Mouse (Mus musculus) layer of hippocampus, postnatal 25 days (tissue): ENCODE measurements at regions not wholly inside any gene's neighbourhood (a gene's known extent, or its start where the extent isn't known, plus 50 kb on each side); places are given as distances from the start of the nearest gene placed in this dataset.
"Not testable (repeated sequence)": the region's sequence is repeated elsewhere in the genome, so short reads cannot be mapped to it uniquely, and the experiment has no call there.

Experiments
- DNase-seq, 2 experiments: peaks; one replicate each; pipeline ENCODE4 v3.0.0; 2022; ENCODE audit warnings: mixed read lengths in 2 of 2, low spot score in 1 of 2; ENCODE audit errors: extremely low spot score in 1 of 2

DNA sequence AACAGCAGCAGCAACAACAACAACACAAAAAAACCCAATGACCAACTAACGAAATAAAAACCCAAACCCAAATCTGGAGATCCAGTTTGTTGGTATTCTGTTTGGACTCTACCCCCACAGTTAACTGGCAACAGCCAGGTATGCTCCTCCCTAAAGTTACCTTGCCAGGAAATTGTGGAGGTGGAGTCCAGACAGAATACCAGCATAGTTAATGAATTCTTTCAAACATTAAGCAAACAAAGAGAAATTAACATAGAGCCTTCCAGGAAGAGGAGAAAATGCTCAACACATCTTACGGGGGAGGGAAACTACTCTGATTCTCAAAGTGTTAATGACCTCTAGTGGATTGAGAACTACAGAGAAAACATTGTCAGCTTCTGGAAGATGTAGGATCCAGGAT, 148.3 kb upstream of the 1700012A03Rik start:
- no peak for DNase-seq

DNA sequence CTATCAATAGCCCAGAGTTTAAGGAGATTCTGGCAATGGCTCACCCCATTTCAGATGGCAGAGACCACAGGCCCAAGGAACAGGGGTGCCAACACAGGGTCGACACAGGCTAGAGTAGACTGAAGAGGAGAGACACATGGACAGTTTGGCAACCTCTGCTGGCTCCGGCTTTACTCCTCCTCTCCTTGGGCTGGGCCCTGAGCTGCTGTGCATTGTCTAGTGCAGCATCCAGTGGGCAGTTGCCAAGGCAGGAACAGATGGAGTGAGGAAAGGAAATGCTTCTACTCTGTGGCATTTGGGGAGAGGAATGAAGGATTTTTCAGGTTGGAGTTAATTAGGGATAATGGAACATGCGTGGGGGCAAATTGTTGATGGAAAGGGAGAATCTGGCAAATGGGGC, 151.0 kb upstream of the 1700012A03Rik start:
- DNase-seq = no peak

DNA sequence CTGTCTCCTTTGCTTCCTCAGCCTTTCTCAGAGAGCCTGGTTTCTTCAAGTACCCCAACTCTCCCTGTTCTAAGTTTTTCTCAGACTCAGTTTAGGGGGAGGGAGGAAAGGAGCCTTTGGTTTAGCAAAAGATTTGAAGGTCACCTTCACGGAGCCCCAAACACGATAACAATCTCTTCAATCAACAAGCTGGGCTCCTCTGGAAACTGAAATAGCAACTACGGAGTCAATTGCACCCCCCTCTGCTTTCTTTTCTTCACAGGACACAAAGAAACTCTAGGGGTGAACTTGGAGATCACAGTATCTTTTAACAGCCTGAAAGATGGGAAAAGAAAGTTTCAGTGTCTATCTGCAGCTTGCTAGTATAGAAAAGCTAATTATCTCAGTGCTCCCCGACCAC, 151.4 kb upstream of the 1700012A03Rik start:
- no peak for DNase-seq

DNA sequence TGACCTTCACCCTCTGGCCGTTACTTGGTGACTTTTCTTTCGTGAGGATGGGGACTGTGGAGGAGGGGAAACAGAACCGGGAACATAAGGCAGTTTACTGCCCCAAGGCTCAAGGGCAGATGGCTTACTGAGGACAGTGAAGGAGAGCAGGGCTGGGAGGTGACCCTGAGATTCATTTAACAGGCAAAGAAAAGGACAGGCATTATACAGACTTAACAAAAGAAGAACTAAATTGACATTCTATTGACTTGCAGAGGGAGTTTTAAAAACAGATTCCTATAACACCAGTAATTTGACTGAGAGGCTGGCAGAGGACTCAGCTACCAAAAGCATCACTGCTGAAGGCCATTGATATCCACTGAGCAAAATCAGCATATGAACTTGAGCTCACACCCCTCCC, 153.0 kb upstream of the 1700012A03Rik start:
- no peak for DNase-seq

DNA sequence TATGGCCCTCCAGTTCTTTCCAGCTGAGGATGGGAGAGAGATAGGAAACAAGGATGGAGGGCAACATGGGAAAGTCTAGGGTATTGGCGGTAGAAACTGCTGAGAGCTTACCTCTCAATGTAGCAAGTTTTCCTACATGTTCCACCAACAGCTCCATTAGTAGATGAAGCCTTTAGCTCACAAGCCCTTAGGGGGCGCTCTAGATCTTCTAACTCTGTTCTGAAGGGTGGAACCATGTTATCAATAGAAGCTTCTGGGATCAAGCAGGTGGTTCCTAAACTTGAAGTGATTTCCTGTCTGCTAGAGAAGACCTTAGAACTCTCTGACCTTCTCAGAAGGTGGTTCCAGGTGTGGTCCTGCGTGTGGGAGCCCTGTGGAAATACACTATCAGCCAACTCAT, 154.2 kb upstream of the 1700012A03Rik start:
- peak in 1 of 2 experiments; percentile 46 for DNase-seq

DNA sequence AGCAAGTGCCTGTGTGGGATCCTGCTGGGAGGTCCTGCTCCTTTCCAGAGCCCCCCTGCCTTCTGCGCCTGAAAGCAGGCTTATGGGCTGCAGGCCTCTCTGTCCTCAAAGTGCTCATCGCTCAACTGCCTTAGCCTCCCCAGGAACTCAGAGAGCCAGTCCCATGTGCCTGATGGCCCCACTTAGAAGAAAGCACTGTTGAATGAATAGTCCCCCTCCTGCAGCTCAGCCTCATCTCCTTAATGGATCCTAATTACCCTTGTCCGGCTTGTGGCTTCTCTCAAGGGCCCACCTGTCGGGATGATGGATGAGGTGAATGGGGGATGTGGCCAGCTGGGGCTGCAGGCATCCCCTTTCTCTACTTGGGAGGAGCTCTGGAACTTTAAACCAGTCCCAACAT, 163.1 kb upstream of the 1700012A03Rik start:
- DNase-seq = no peak

DNA sequence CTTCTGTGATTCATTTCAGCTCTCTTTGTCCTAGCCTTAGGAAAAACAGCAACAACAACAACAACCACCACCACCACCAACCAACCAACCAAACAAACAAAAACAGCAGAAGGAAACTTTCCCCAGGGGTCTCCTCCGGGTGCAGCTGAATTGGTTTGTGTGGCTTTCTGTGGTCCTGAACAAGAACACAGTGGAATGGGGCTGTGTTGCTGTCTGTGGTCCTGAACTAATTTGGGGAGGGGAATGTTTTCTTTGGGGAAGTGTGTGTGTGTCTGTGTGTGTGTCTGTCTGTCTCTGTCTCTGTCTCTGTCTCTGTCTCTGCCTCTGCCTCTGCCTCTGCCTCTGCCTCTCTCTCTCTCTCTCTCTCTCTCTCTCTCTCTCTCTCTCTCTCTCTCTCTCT, 164.8 kb upstream of the 1700012A03Rik start:
- DNase-seq = not testable (repeated sequence)

DNA sequence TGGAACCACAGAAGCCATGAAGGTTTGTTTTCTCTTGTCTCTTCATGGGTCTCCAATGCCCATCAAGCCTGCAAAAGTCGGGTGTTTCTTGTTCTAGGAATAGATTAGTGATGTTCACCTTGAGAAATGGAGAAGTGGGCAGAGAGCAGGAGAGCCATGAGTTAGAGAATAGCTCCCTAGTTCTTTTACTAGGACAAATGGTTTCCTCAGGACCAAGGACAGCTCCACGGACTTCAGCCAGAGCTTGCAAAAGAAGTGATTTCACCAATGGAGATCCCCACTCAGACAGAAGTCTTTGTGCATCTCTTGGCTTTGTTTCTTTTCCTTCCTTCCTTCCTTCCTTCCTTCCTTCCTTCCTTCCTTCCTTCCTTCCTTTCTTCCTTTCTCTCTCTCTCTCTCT, 166.3 kb upstream of the 1700012A03Rik start:
- DNase-seq = peak in 1 of 2 experiments; percentile 14

DNA sequence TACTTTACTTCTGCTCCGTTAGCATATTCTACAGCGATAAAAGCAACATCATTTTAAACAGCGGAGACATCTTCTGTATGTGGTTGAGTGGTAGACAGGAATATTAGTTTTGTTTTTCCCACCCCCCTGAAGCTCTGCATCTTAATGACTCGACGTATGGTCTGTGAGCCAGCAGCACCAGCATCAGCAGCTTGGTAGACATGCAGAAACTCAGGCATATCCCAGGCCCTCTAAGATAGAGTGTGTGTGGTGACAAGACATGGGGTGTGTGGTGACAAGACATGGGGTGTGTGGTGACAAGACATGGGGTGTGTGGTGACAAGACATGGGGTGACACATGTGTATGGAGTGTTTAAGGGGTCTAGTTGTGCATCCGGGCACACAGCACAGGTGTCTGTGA, 175.4 kb upstream of the 1700012A03Rik start:
- no peak for DNase-seq

DNA sequence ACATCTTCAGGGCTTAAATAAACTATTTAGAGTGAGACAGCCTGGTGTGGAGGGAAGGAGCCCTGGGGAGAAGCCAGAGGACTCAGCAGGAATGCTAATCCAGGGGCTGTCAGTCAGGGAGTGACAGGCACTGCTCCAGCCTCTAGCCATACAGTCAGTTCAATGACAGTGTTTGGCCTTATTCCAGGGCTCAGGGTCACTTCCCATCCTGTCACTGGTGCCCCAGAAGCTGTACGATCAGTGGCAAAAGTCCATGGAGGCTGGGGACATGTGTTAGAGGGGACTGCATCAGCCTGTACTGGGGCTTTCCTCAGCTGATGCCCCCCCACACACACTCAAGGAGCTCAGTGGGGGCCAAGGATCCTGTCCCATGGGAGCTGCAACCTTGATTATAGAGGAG, 176.1 kb upstream of the 1700012A03Rik start:
- DNase-seq = no peak

DNA sequence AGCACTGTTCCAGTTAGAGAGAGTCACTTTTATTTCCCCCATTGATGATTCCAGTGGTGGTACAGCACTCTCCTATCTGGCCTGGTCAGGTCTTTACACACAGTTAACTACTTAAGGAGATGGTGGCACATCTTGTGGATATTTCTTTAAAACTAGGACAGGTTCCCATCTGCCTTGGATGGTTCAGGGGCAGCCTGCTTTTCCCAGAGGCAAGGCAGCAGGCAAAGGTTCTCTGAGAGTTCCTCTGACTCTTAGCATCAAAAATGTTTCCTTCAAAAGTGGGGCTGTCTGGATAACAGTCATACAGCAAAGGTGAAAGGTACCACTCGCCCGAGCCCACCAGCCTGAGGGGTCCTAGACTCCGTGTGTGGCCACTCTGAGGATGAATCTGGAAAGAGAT, 178.3 kb upstream of the 1700012A03Rik start:
- DNase-seq = no peak

DNA sequence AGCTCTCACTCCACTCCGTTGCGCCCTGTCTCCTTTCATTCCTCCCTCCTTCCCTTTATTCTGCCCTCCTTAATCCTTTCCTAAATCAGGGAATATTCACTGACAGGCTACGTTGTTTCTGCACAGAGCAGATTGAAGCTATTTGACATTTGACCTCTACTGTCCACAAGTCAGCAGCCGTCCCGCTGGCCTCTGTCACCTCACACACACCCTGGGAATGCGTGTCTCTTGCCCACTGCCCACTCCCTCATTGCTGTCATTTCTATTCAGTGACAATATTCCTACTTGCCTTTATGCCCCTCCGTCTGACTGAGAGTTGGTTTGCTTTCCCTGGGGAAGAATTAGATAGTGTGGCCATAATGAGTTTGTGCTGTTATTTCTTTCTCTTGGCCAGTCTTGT, 188.1 kb upstream of the 1700012A03Rik start:
- DNase-seq = no peak

DNA sequence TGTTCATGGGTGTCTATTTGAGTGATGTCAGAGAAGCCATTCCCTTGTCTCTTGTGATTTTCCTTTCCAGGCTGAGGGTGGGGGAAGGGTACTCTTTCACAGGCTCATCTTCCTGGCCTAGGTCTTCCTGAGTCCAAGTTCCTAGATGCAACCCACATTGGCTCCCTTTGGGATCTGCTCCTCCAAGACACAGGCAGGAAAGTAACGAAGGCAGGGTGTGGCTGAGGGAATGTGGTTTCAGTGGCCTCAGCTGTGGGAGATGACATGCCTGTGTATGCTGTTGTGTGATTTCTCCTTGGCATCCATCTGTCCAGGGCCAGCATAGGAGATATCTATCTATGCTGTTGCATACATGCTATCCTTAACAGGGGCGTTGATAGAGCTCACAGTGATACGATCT, 190.4 kb upstream of the 1700012A03Rik start:
- no peak for DNase-seq

DNA sequence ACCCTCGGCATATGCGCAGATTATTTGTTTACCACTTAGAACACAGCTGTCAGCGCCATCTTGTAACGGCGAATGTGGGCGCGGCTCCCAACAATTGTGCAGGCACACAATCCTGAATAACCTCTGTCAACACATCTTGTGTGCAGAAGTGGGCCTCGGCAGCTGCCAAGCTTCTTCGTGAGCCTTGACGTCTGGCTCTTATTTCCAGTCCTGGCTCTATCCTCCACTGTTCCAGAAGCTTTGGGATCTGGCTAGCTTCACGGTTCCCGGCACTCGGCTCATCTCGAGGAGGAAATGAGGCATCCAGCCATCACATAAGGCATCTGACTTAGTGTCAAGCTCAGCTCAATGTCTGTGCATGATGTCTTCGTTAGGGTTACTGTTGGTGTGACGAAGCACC, 195.8 kb upstream of the 1700012A03Rik start:
- DNase-seq = no peak

DNA sequence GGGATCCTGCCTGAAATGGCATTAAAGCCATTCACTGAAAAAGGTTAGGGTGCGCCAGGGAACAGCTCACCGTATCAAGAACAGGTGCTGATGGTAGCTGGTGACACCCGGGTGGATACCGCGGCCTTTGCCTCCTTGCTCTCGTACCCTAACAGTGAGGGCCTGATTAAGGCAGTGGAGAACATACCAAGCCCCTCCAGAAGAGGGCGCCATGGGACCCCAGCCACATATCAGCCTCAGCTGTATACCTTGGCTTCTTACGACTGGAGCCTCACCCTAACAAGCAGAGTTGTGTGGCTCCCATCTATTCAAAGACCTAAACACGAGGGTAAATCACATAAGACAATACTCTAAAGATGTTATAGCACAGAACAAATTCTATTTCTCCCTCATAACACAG, 203.7 kb upstream of the 1700012A03Rik start:
- DNase-seq = peak in 1 of 2 experiments; percentile 27

DNA sequence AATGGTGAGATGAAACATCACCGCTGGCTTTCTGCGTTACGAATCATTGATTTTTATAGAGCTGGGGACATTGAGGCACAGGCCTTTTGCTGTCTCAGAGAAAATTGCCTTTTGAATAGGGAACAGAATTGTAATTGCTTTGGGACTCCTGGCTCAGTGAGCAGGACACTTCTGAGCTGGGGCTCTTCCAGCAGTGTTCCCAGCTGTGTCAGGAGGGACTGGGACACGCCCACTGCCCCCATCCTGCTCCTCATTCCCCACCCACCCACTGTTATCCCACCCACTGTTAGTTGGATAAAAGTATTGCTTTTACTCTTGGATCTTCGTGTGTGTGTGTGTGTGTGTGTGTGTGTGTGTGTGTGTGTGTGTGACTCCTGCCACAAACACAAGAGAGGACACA, 204.4 kb upstream of the 1700012A03Rik start:
- DNase-seq = no peak

DNA sequence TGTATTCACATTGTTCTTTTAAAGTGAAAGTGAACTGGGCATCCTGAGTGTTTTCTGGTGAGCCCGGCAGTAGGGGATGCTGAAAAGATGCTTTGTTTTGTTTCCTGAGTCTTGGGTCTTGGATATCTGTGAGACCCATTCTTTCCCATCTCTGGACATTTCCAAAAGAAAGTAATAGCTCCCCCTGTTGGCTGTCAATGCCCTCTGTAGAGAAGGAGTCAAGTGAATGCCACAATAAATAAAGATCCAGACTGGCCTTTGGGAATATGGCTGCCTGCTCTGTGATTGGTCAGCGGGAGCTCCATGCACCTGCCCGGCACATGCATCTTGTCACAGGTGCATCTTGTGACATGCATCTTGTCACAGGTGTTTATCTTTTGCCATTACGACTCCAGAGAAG, 209.4 kb upstream of the 1700012A03Rik start:
- no peak for DNase-seq

DNA sequence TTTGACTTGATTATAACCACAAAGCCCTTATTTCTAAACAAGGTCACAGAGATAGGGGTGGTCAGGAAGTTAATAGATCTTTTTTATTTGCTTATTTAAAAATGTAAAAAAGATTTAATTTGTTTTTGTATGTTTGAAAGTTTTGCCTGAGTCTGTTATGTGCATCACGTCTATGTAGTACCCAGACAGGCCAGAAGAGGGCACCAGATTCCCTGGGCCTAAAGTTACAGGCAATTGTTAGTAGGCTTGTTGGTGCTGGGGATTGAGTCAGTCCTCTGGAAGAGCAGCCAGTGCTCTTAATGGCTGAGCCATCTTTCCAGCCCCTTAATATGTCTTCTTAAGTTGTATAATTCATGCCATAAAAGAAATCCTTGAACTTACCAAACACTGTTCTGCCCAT, 211.5 kb upstream of the 1700012A03Rik start:
- peak in 1 of 2 experiments; percentile 30 for DNase-seq

DNA sequence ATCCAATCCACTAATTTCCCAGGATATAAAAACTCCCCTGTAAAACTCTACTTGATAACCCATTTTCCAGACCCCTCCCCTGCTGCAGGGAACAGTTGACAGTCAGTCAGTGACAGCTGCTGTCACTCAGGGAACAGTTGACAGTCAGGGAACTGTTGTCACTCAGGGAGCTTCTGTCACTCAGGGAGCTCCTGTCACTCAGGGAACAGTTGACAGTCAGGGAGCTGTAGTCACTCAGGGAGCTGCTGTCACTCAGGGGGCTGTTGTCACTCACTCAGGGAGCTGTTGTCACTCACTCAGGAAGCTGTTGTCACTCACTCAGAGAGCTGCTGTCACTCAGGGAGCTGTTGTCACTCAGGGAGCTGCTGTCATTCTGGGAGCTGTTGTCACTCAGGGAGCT, 214.3 kb upstream of the 1700012A03Rik start:
- DNase-seq = no peak

DNA sequence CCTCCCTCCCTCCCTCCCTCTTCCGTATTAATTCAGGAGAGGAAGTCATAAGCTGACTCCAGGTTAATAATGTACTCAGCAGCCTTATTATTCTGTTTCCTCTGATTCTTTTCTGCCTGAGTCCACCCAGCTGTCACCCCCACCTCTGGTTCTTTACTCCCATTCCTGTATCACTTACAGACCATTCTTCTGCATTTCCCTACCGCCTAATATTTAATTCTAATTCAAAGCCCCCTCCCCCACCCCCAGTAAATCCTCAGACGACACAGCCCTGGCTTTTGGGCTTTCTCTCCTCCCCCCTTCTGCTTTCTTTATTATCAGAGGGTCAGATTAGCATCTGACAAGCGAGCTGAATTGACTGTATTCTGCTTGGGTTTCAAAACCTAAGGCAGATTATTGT, 215.5 kb upstream of the 1700012A03Rik start:
- DNase-seq = no peak

DNA sequence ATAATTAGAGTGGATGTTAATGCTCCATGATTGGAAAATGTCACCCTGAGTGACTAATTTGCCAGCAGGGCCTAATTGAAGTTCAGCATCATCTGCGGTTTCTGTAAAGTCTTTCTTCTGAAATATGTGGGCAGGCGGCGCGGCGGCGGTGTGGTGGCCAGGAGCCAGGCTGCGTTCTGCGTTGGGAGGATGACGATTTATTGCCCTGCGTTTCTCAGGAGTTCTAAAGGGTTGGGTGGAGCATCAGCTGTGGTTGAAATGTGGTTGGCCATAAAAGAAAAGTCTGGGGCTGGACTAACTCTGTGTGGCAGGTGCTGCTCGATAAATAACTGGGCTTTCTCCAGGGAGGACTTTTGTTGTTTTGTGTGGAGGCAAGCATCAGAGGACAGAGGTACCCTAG, 219.4 kb upstream of the 1700012A03Rik start:
- DNase-seq = peak in 1 of 2 experiments; percentile 28

DNA sequence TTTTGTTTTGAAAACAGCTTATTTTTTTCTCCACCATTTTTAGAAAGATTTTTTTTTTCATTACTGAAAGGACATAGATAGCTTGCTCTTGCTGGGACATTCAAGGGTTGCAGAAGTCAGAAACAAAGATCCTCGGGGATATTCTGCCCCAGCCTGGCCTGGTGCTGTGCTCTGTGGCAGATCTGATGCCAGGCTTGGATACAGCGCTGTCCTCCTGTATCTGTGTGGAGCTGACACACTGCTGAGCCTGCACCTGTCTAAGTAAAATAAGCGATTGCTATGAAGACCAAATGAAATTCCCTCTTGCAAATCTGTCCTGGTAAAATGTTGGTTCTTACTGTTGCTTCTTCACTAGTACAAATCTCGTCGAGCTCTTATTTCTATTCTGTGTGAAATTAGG, 226.4 kb upstream of the 1700012A03Rik start:
- DNase-seq = no peak
